Mouse (Mus musculus): Measurements from ENCODE around the gene Krt39. TPM values are rescaled to one million over a fixed set of nuclear protein-coding genes. Genes with fewer than 3 reads are reported as not detected.

Gene Krt39
- polyA plus RNA-seq, 2 experiments: not detected

GRCm38 (mm10) chr11:99492733-99493573, 28.2 kb downstream of the Krt39 start, which contains the start of gene Krt23:
Krt23 (minus strand) TSS chr11:99493137.
- no peaks in the 10 kb centered on the region for H3K9me3 ChIP-seq (ENCODE audit: control insufficient read depth, low read length)
- no peak within 1 kb of the TSS for H3K4me2 ChIP-seq (ENCODE audit: low read depth)
- H3K27me3 ChIP-seq (ENCODE audit: control insufficient read depth, insufficient read depth, low read length): no peaks in the 10 kb centered on the region
- no peak for TF ChIP-seq CTCF (IDR thresholded peaks at IDR 0.05; ENCODE audit: low read depth)
- no peak for TF ChIP-seq EP300 (IDR thresholded peaks at IDR 0.05; ENCODE audit: low read depth)
- no peak within 1 kb of the TSS for H3K9ac ChIP-seq (replicated peaks)
- no peak for ATAC-seq (ENCODE audit: insufficient read depth)
- peaks cover 0 to 3% of the 10 kb centered on the region in 2 experiments; a peak in 2 of 4 replicates for H3K4me1 ChIP-seq (replicated peaks; ENCODE audit: control insufficient read depth in 2 of 2, insufficient read depth in 2 of 2, low read length in 1 of 2)
- H3K36me3 ChIP-seq (replicated peaks; ENCODE audit: control insufficient read depth, insufficient read depth, low read depth): no peaks in the 10 kb centered on the region
- H3K27ac ChIP-seq: no peak within 1 kb of the TSS
- no peak for DNase-seq (ENCODE audit: low read depth in 3 of 3, low spot score in 3 of 3)
- 60% methylated on average over 22 of the region's 22 CpGs for WGBS (ENCODE audit: insufficient replicate concordance)
- H3K4me3 ChIP-seq (ENCODE audit: insufficient read depth in 1 of 2, low read depth in 2 of 2, low read length in 2 of 2): no peak within 1 kb of the TSS

- Histone ChIP-seq H3K4me2 (ENCODE audit: low read depth) (no peak overlapping the region), H3K27me3 (ENCODE audit: control insufficient read depth, insufficient read depth, low read length) (no peaks in the 10 kb centered on the region), H3K36me3 (replicated peaks; ENCODE audit: control insufficient read depth, insufficient read depth, low read depth) (no peaks in the 10 kb centered on the region), H3K9me3 (ENCODE audit: control insufficient read depth, low read length) (no peaks in the 10 kb centered on the region), H3K4me1 (replicated peaks; ENCODE audit: control insufficient read depth in 2 of 2, insufficient read depth in 2 of 2, low read length in 1 of 2) (peaks cover 0 to 3% of the 10 kb centered on the region in 2 experiments; a peak in 2 of 4 replicates), H3K4me3 (ENCODE audit: insufficient read depth in 1 of 2, low read depth in 2 of 2, low read length in 2 of 2) (no peak overlapping the region), H3K9ac (replicated peaks) (no peak overlapping the region), H3K27ac (no peak overlapping the region)
- no peak for DNase-seq (ENCODE audit: low read depth in 3 of 3, low spot score in 3 of 3)
- WGBS (ENCODE audit: insufficient replicate concordance): 63% methylated on average over 8 of the region's 8 CpGs
- ATAC-seq (ENCODE audit: insufficient read depth): no peak
- TF ChIP-seq CTCF (IDR thresholded peaks at IDR 0.05; ENCODE audit: low read depth): no peak
- no peak for TF ChIP-seq EP300 (IDR thresholded peaks at IDR 0.05; ENCODE audit: low read depth)
These were observed 30.1 kb downstream of the Krt39 start for GRCm38 (mm10) chr11:99491040-99491439.

GRCm38 (mm10) chr11:99490624-99491023, 30.5 kb downstream of the Krt39 start:
- Histone ChIP-seq H3K36me3 (replicated peaks; ENCODE audit: control insufficient read depth, insufficient read depth, low read depth) (no peaks in the 10 kb centered on the region), H3K27me3 (ENCODE audit: control insufficient read depth, insufficient read depth, low read length) (no peaks in the 10 kb centered on the region), H3K4me3 (ENCODE audit: insufficient read depth in 1 of 2, low read depth in 2 of 2, low read length in 2 of 2) (no peak overlapping the region), H3K9me3 (ENCODE audit: control insufficient read depth, low read length) (no peaks in the 10 kb centered on the region), H3K27ac (no peak overlapping the region), H3K9ac (replicated peaks) (no peak overlapping the region), H3K4me1 (replicated peaks; ENCODE audit: control insufficient read depth in 2 of 2, insufficient read depth in 2 of 2, low read length in 1 of 2) (peaks cover 0 to 3% of the 10 kb centered on the region in 2 experiments; a peak in 2 of 4 replicates), H3K4me2 (ENCODE audit: low read depth) (no peak overlapping the region)
- DNase-seq (ENCODE audit: low read depth in 3 of 3, low spot score in 3 of 3): no peak
- no peak for ATAC-seq (ENCODE audit: insufficient read depth)
- WGBS (ENCODE audit: insufficient replicate concordance): 35% methylated on average over 4 of the region's 4 CpGs
- TF ChIP-seq CTCF (IDR thresholded peaks at IDR 0.05; ENCODE audit: low read depth) (no peak), EP300 (IDR thresholded peaks at IDR 0.05; ENCODE audit: low read depth) (no peak)

DNA sequence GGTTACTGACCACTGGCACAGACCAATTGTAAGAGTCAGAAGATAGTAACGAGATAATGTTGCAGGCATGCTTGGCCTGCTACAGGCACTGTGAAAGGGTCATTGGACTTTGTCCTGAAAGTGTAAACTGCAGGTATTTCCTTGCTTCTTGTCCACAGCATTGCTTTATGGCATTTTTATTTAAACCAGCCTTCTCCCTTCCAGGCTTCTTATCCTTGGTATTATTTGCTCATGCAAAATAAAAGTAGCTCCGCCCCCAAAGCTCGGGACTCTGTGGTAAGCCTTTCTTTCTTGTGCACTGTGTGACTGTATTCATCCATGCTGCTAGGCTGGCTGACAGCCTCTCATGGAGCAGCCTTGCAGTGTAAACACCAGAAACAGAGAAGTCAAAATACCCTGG, 31.9 kb downstream of the Krt39 start:
- no peak for DNase-seq (ENCODE audit: low read depth in 3 of 3, low spot score in 3 of 3)
- 46% methylated on average over 3 of the region's 3 CpGs for WGBS (ENCODE audit: insufficient replicate concordance)
- Histone ChIP-seq H3K4me3 (ENCODE audit: insufficient read depth in 1 of 2, low read depth in 2 of 2, low read length in 2 of 2) (no peak overlapping the region), H3K4me1 (replicated peaks; ENCODE audit: control insufficient read depth in 2 of 2, insufficient read depth in 2 of 2, low read length in 1 of 2) (peaks cover 0 to 3% of the 10 kb centered on the region in 2 experiments; a peak in 2 of 4 replicates), H3K27ac (no peak overlapping the region), H3K36me3 (replicated peaks; ENCODE audit: control insufficient read depth, insufficient read depth, low read depth) (no peaks in the 10 kb centered on the region), H3K9ac (replicated peaks) (no peak overlapping the region), H3K27me3 (ENCODE audit: control insufficient read depth, insufficient read depth, low read length) (no peaks in the 10 kb centered on the region), H3K4me2 (ENCODE audit: low read depth) (no peak overlapping the region), H3K9me3 (ENCODE audit: control insufficient read depth, low read length) (no peaks in the 10 kb centered on the region)
- no peak for ATAC-seq (ENCODE audit: insufficient read depth)
- TF ChIP-seq EP300 (IDR thresholded peaks at IDR 0.05; ENCODE audit: low read depth) (no peak), CTCF (IDR thresholded peaks at IDR 0.05; ENCODE audit: low read depth) (no peak)

DNA sequence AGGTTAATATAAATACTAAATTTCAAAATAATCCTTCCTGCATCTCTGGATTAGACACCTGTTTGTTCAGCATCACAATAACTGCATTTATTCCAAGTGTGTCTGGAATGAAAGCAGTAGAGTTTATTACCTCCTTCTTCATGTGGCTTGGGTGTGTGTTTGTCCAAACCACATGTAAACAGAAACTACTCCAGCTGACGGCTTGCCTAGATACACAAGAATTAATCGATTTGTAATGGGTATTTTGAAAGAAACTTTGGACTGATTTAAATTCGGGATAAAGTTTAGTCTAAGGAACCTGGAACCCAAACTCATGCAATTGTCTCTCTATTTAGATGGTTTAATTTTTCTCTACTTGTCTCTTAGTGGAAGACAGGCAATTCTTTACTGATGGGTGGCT, 46.2 kb downstream of the Krt39 start:
- Histone ChIP-seq H3K36me3 (replicated peaks; ENCODE audit: control insufficient read depth, insufficient read depth, low read depth) (no peaks in the 10 kb centered on the region), H3K27me3 (ENCODE audit: control insufficient read depth, insufficient read depth, low read length) (no peaks in the 10 kb centered on the region), H3K4me1 (replicated peaks; ENCODE audit: control insufficient read depth in 2 of 2, insufficient read depth in 2 of 2, low read length in 1 of 2) (no peaks in the 10 kb centered on the region), H3K4me3 (ENCODE audit: insufficient read depth in 1 of 2, low read depth in 2 of 2, low read length in 2 of 2) (no peak overlapping the region), H3K9ac (replicated peaks) (no peak overlapping the region), H3K27ac (no peak overlapping the region), H3K9me3 (ENCODE audit: control insufficient read depth, low read length) (no peaks in the 10 kb centered on the region), H3K4me2 (ENCODE audit: low read depth) (no peak overlapping the region)
- no peak for ATAC-seq (ENCODE audit: insufficient read depth)
- TF ChIP-seq CTCF (IDR thresholded peaks at IDR 0.05; ENCODE audit: low read depth) (no peak), EP300 (IDR thresholded peaks at IDR 0.05; ENCODE audit: low read depth) (no peak)
- 56% methylated on average over 3 of the region's 3 CpGs for WGBS (ENCODE audit: insufficient replicate concordance)
- DNase-seq (ENCODE audit: low read depth in 3 of 3, low spot score in 3 of 3): no peak

Measured in liver, embryonic 14.5 days (tissue).